Mouse (Mus musculus) brain, adult 2 months (tissue): ENCODE results near the gene Fmo3.
A peak's percentile ranks its signal among the peaks of the same experiment; 100 is the strongest.

Experiments
- DNase-seq: peaks from one replicate; pipeline ENCODE4 v3.0.0; 2011; ENCODE audit warnings: low read depth, low spot score

Fmo3 gene

GRCm38 (mm10) chr1:162931310-162931875 is 52.9 kb downstream of the Fmo3 start:
- peak; percentile 9 for DNase-seq

GRCm38 (mm10) chr1:162930631-162931030 is 53.7 kb downstream of the Fmo3 start:
- no peak for DNase-seq

GRCm38 (mm10) chr1:162929146-162929545 is 55.2 kb downstream of the Fmo3 start:
- DNase-seq = no peak

- no peak for DNase-seq
These were observed 59.2 kb downstream of the Fmo3 start for GRCm38 (mm10) chr1:162925121-162925520.

- DNase-seq = no peak
These were observed 67.7 kb downstream of the Fmo3 start for GRCm38 (mm10) chr1:162916661-162917060.

- DNase-seq = no peak
These were observed 69.3 kb downstream of the Fmo3 start for GRCm38 (mm10) chr1:162914932-162915556.

GRCm38 (mm10) chr1:162912085-162912484 is 72.2 kb downstream of the Fmo3 start:
- DNase-seq = no peak
